Mouse (Mus musculus): ENCODE measurements around the gene Aak1. TPM values are rescaled to one million over a fixed set of nuclear protein-coding genes. Genes with fewer than 3 reads are reported as not detected.

Gene Aak1
- polyA plus RNA-seq, 1 experiment, result 22.8 TPM

GRCm38 (mm10) chr6:86905500-86905899 is 56.2 kb downstream of the Aak1 start:
- H3K4me1 ChIP-seq (ENCODE audit: control insufficient read depth, insufficient read depth, insufficient read length, low read length), result no peaks in the 10 kb centered on the region
- no peaks in the 10 kb centered on the region for H3K27me3 ChIP-seq (ENCODE audit: control insufficient read depth, insufficient read depth, low read length)
- TF ChIP-seq CTCF (IDR thresholded peaks at IDR 0.05; ENCODE audit: extremely low read depth, insufficient read length, insufficient replicate concordance, low read depth, low read length), result no peak
- TF ChIP-seq POLR2A (IDR thresholded peaks at IDR 0.05; ENCODE audit: low read depth, low read length), result no peak
- no peak overlapping the region for H3K27ac ChIP-seq (ENCODE audit: insufficient read depth, low read depth, low read length)
- no peaks in the 10 kb centered on the region for H3K36me3 ChIP-seq (ENCODE audit: control insufficient read depth, insufficient read depth, low read length)
- no peak overlapping the region for H3K4me3 ChIP-seq (ENCODE audit: low read depth, low read length)
- 92% methylated on average over 2 of the region's 2 CpGs for WGBS

GRCm38 (mm10) chr6:86907191-86907590 is 57.9 kb downstream of the Aak1 start:
- H3K36me3 ChIP-seq (ENCODE audit: control insufficient read depth, insufficient read depth, low read length), result no peaks in the 10 kb centered on the region
- no peak overlapping the region for H3K27ac ChIP-seq (ENCODE audit: insufficient read depth, low read depth, low read length)
- no peak for TF ChIP-seq CTCF (IDR thresholded peaks at IDR 0.05; ENCODE audit: extremely low read depth, insufficient read length, insufficient replicate concordance, low read depth, low read length)
- no peak for TF ChIP-seq POLR2A (IDR thresholded peaks at IDR 0.05; ENCODE audit: low read depth, low read length)
- H3K4me1 ChIP-seq (ENCODE audit: control insufficient read depth, insufficient read depth, insufficient read length, low read length), result no peaks in the 10 kb centered on the region
- no peaks in the 10 kb centered on the region for H3K27me3 ChIP-seq (ENCODE audit: control insufficient read depth, insufficient read depth, low read length)
- WGBS, result 92% methylated on average over 2 of the region's 2 CpGs
- no peak overlapping the region for H3K4me3 ChIP-seq (ENCODE audit: low read depth, low read length)

GRCm38 (mm10) chr6:86908561-86909150 is 59.3 kb downstream of the Aak1 start:
- H3K4me3 ChIP-seq (ENCODE audit: low read depth, low read length), result no peak overlapping the region
- H3K4me1 ChIP-seq (ENCODE audit: control insufficient read depth, insufficient read depth, insufficient read length, low read length), result no peaks in the 10 kb centered on the region
- no peak overlapping the region for H3K27ac ChIP-seq (ENCODE audit: insufficient read depth, low read depth, low read length)
- H3K27me3 ChIP-seq (ENCODE audit: control insufficient read depth, insufficient read depth, low read length), result no peaks in the 10 kb centered on the region
- H3K36me3 ChIP-seq (ENCODE audit: control insufficient read depth, insufficient read depth, low read length), result 0 out of 2 replicates have a peak, but pooled peaks cover 2% of the 10 kb centered on the region
- WGBS, result 81% methylated on average over 5 of the region's 5 CpGs
- TF ChIP-seq CTCF (IDR thresholded peaks at IDR 0.05; ENCODE audit: extremely low read depth, insufficient read length, insufficient replicate concordance, low read depth, low read length) (no peak), POLR2A (IDR thresholded peaks at IDR 0.05; ENCODE audit: low read depth, low read length) (no peak)

DNA sequence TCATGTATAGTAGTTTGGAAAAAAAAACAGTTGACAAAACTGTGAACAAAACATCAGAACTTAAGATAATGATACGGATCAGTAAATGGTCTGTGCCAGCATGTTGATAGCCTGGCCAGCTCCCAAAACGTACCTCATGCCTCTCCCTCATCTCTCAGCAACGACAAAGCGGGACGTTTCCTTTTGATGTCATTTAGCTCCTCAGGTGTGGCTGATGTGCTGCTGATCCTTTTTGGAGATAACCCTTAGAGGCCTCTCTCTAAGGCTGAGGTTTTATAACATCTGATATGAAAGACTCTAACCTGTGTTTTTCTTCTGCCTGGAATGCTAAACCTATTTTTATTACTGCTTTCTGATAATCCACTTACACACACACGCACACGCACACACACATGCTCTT is 60.6 kb downstream of the Aak1 start:
- Histone ChIP-seq H3K27me3 (ENCODE audit: control insufficient read depth, insufficient read depth, low read length) (no peaks in the 10 kb centered on the region), H3K36me3 (ENCODE audit: control insufficient read depth, insufficient read depth, low read length) (peaks cover 2% of the 10 kb centered on the region; the same call in 1 of the 2 replicates), H3K27ac (ENCODE audit: insufficient read depth, low read depth, low read length) (no peak overlapping the region), H3K4me1 (ENCODE audit: control insufficient read depth, insufficient read depth, insufficient read length, low read length) (no peaks in the 10 kb centered on the region), H3K4me3 (ENCODE audit: low read depth, low read length) (no peak overlapping the region)
- TF ChIP-seq POLR2A (IDR thresholded peaks at IDR 0.05; ENCODE audit: low read depth, low read length), result no peak
- no peak for TF ChIP-seq CTCF (IDR thresholded peaks at IDR 0.05; ENCODE audit: extremely low read depth, insufficient read length, insufficient replicate concordance, low read depth, low read length)
- 38% methylated on average over 7 of the region's 7 CpGs for whole genome bisulfite sequencing

GRCm38 (mm10) chr6:86916157-86916820 is 67.0 kb downstream of the Aak1 start:
- WGBS, result 80% methylated on average over 5 of the region's 5 CpGs

GRCm38 (mm10) chr6:86917231-86917630 is 67.9 kb downstream of the Aak1 start:
- 73% methylated on average over 4 of the region's 4 CpGs for WGBS
- Histone ChIP-seq H3K27me3 (ENCODE audit: control insufficient read depth, insufficient read depth, low read length) (no peaks in the 10 kb centered on the region), H3K4me1 (ENCODE audit: control insufficient read depth, insufficient read depth, insufficient read length, low read length) (no peaks in the 10 kb centered on the region; the same call in 1 of the 2 replicates), H3K36me3 (ENCODE audit: control insufficient read depth, insufficient read depth, low read length) (peaks cover 4% of the 10 kb centered on the region; the same call in 1 of the 2 replicates), H3K4me3 (ENCODE audit: low read depth, low read length) (no peak overlapping the region), H3K27ac (ENCODE audit: insufficient read depth, low read depth, low read length) (no peak overlapping the region)
- TF ChIP-seq CTCF (IDR thresholded peaks at IDR 0.05; ENCODE audit: extremely low read depth, insufficient read length, insufficient replicate concordance, low read depth, low read length) (no peak), POLR2A (IDR thresholded peaks at IDR 0.05; ENCODE audit: low read depth, low read length) (no peak)

More at GRCm38 (mm10) chr6:86916157-86916820, 67.0 kb downstream of the Aak1 start:
- no peak overlapping the region for H3K4me3 ChIP-seq (ENCODE audit: low read depth, low read length)
- TF ChIP-seq POLR2A (IDR thresholded peaks at IDR 0.05; ENCODE audit: low read depth, low read length), result no peak
- no peak for TF ChIP-seq CTCF (IDR thresholded peaks at IDR 0.05; ENCODE audit: extremely low read depth, insufficient read length, insufficient replicate concordance, low read depth, low read length)
- H3K36me3 ChIP-seq (ENCODE audit: control insufficient read depth, insufficient read depth, low read length), result peaks cover 4% of the 10 kb centered on the region; the same call in 1 of the 2 replicates
- no peak overlapping the region for H3K27ac ChIP-seq (ENCODE audit: insufficient read depth, low read depth, low read length)
- H3K4me1 ChIP-seq (ENCODE audit: control insufficient read depth, insufficient read depth, insufficient read length, low read length), result no peaks in the 10 kb centered on the region; the same call in 1 of the 2 replicates
- no peaks in the 10 kb centered on the region for H3K27me3 ChIP-seq (ENCODE audit: control insufficient read depth, insufficient read depth, low read length)

Measured in small intestine, adult 2 months (tissue).